Comparison of ENCODE assay signal across 17 mouse cellular contexts in the genomic region with DNA sequence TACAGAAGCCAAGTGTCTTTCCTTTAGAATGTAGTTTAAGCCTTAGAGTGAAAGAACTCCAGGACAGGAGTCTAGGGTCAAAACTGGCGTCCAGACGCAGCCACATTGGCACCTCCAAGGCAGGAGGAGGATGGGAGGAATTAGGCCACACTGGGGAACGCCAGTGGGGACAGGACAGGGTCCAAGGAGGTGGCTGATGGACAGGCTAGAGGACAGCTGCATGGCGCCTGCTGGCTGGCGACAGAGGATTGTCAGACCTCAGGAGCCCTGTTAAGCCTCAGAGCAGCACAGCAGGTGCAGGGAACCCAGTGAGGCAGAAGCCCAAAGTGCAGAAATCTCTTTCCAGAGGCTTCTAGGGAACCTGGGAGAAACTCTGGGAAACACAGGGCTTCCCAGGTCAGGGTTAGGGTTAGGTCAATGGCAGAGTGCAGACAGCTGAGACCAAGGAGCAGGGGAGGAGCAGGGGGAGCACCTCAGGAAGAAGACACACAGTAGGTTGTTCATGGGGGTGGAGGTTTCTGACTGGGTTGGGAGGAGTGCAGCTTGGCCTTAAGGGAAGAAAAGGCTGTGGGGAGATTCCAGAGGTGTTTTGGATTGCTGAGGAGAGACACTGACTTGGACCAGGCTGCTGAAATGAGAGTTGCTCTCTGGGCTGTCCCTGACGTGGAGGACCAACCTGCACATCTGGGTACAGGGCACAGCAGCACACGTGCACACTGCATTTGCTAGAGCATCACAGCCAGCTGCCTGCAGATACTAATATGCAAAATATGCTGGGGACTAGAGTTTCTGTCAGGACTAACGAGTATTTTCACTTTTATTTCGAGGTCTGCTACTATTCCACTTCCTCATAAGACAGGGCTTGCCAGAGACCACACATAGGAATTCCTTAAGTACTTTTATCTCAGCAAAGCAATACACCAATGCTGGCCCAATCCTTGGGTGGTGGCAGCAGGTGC. TPM values are rescaled to one million over a fixed set of nuclear protein-coding genes. Genes with fewer than 3 reads are reported as not detected.
A peak's percentile ranks its signal among the peaks of the same experiment; 100 is the strongest.
DNase-seq lines count a peak whose midpoint lies in the region; ATAC-seq lines count a peak whose summit lies in the region.
"Had no signal": no experiment of that assay in that cellular context is flagged by ENCODE, and none has a peak within 500 bp of the region (broad histone marks: within the 10 kb centered on the region; RNA-seq: fewer than 3 reads in every experiment).

No protein-coding gene starts in this region.

- 0 out of 2 replicates have a peak overlapping the region, but pooled peaks have one; percentile 92 for H3K4me2 ChIP-seq in liver, embryonic 15.5 days
- H3K4me2 ChIP-seq: forebrain, embryonic 15.5 days; kidney, embryonic 15.5 days had no signal

- peaks cover 40% of the 10 kb centered on the region for H3K4me1 ChIP-seq in liver, embryonic 15.5 days (replicated peaks)

- WGBS in liver, embryonic 15.5 days (ENCODE audit: insufficient replicate concordance): 61% methylated on average over 9 of the region's 9 CpGs

- H3K36me3 ChIP-seq in liver, embryonic 15.5 days (replicated peaks): no peaks in the 10 kb centered on the region
- H3K36me3 ChIP-seq: forebrain, embryonic 15.5 days; kidney, embryonic 15.5 days; stomach, embryonic 15.5 days had no signal

- no peak overlapping the region for H3K9ac ChIP-seq in liver, embryonic 15.5 days
- H3K9ac ChIP-seq: forebrain, embryonic 15.5 days; kidney, embryonic 15.5 days; liver, embryonic 14.5 days; stomach, embryonic 15.5 days had no signal

- ATAC-seq in liver, embryonic 15.5 days (ENCODE audit: insufficient read depth): no peak
- no peak for ATAC-seq in megakaryocyte-erythroid progenitor cell, adult 5-6 weeks (replicated peaks; ENCODE audit: low FRiP score, low TSS enrichment, poor library complexity, severe bottlenecking)
- ATAC-seq: activated CD4-positive, CD25-positive, alpha-beta regulatory T cell, adult 4 months; forebrain, embryonic 15.5 days; hindbrain, postnatal 0 days had no signal

- no peaks in the 10 kb centered on the region for H3K27me3 ChIP-seq in liver, embryonic 15.5 days
- H3K27me3 ChIP-seq: kidney, embryonic 15.5 days; stomach, embryonic 15.5 days had no signal

- H3K27ac ChIP-seq in liver, embryonic 15.5 days (replicated peaks): no peak overlapping the region
- H3K27ac ChIP-seq: forebrain, embryonic 15.5 days; hindbrain, postnatal 0 days; kidney, embryonic 15.5 days; liver, embryonic 14.5 days; macrophage; stomach, embryonic 15.5 days had no signal

- H3K9me3 ChIP-seq in liver, embryonic 15.5 days (replicated peaks): no peaks in the 10 kb centered on the region
- H3K9me3 ChIP-seq: forebrain, embryonic 15.5 days; kidney, embryonic 15.5 days; stomach, embryonic 15.5 days had no signal

- peak; percentile 86 for DNase-seq in heart, adult 11 months
- no peak for DNase-seq in heart, adult 9 months (ENCODE audit: low spot score in 2 of 2)
- DNase-seq in spleen, adult 18-20 months: peak; percentile 41
- DNase-seq in spleen, adult 12 weeks (ENCODE audit: low spot score): no peak
- DNase-seq in frontal cortex, adult 2 months (ENCODE audit: extremely low spot score in 1 of 2, low spot score in 1 of 2): no peak
- DNase-seq in ovary, postnatal 10 days (ENCODE audit: low spot score): no peak
- DNase-seq: cerebellum, postnatal 36 days; thymus, postnatal 36 days had no signal

- H3K4me3 ChIP-seq in liver, embryonic 15.5 days (replicated peaks): no peak overlapping the region
- H3K4me3 ChIP-seq: forebrain, embryonic 15.5 days; kidney, embryonic 15.5 days had no signal

RNA-seq across cellular contexts. Expression of a gene that starts 2.9 kb away (rescaled TPM):
- 8.0 and 8.1 TPM in 2 replicates for polyA plus RNA-seq in liver, embryonic 15.5 days (2015; fragmentation: Nextera tagmentation; extraction: Ambion mirVana)
- polyA plus RNA-seq in frontal cortex, adult 2 months (2012; rRNA removed): 10.0 and 10.4 TPM in 2 replicates
- 3.8 and 8.5 TPM in 2 replicates for total RNA-seq in megakaryocyte-erythroid progenitor cell, adult 5-6 weeks (2014; fragmentation: Nextera tagmentation)
- 2.8 and 5.7 TPM in 2 replicates for total RNA-seq in megakaryocyte-erythroid progenitor cell, adult 5-6 weeks (2017)

RNA-seq across cellular contexts. Expression of a gene that starts 48.4 kb away (rescaled TPM):
- 8.9 and 9.0 TPM in 2 replicates for polyA plus RNA-seq in liver, embryonic 15.5 days (2015; fragmentation: Nextera tagmentation; extraction: Ambion mirVana)
- polyA plus RNA-seq in frontal cortex, adult 2 months (2012; rRNA removed): 28.3 and 37.0 TPM in 2 replicates
- total RNA-seq in megakaryocyte-erythroid progenitor cell, adult 5-6 weeks (2014; fragmentation: Nextera tagmentation): 26.1 and 35.9 TPM in 2 replicates
- total RNA-seq in megakaryocyte-erythroid progenitor cell, adult 5-6 weeks (2017): 18.3 and 28.4 TPM in 2 replicates

Comparison
In these comparisons a context has a peak if more than half of its experiments do, and no peak if none do; other contexts are left out.
1. DNase-seq: peak in heart, adult 11 months (single experiment) and spleen, adult 18-20 months (2 of 2); none in heart, adult 9 months (0 of 2), spleen, adult 12 weeks (single experiment), frontal cortex, adult 2 months (0 of 2) and ovary, postnatal 10 days (single experiment).